Mouse (Mus musculus): Measurements from ENCODE around the gene Gm20431. TPM values are rescaled to one million over a fixed set of nuclear protein-coding genes. Genes with fewer than 3 reads are reported as not detected.

The Gm20431 gene
- total RNA-seq, 4 experiments from 2014 or later = 5.9 to 14.3 (median 9.0) TPM

DNA sequence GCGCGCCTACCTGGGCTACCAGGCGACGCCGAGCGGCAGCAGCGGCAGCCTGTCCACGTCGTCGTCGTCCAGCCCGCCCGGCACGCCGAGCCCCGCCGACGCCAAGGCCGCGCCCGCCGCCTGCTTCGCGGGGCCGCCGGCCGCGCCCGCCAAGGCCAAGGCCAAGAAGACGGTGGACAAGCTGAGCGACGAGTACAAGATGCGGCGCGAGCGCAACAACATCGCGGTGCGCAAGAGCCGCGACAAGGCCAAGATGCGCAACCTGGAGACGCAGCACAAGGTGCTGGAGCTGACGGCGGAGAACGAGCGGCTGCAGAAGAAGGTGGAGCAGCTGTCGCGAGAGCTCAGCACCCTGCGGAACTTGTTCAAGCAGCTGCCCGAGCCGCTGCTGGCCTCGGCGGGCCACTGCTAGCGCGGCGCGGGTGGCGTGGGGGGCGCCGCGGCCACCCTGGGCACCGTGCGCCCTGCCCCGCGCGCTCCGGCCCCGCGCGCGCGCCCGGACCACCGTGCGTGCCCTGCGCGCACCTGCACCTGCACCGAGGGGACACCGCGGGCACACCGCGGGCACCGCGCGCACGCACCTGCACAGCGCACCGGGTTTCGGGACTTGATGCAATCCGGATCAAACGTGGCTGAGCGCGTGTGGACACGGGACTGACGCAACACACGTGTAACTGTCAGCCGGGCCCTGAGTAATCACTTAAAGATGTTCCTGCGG lies 28.4 kb upstream of the Gm20431 start, which contains the start of gene Tmem189:
TSS of gene Tmem189 (minus strand) at position 322 of the 718 bp plus-strand sequence.
- DNase-seq (ENCODE audit: low spot score in 2 of 2) = peak; percentile 70 to 78

DNA sequence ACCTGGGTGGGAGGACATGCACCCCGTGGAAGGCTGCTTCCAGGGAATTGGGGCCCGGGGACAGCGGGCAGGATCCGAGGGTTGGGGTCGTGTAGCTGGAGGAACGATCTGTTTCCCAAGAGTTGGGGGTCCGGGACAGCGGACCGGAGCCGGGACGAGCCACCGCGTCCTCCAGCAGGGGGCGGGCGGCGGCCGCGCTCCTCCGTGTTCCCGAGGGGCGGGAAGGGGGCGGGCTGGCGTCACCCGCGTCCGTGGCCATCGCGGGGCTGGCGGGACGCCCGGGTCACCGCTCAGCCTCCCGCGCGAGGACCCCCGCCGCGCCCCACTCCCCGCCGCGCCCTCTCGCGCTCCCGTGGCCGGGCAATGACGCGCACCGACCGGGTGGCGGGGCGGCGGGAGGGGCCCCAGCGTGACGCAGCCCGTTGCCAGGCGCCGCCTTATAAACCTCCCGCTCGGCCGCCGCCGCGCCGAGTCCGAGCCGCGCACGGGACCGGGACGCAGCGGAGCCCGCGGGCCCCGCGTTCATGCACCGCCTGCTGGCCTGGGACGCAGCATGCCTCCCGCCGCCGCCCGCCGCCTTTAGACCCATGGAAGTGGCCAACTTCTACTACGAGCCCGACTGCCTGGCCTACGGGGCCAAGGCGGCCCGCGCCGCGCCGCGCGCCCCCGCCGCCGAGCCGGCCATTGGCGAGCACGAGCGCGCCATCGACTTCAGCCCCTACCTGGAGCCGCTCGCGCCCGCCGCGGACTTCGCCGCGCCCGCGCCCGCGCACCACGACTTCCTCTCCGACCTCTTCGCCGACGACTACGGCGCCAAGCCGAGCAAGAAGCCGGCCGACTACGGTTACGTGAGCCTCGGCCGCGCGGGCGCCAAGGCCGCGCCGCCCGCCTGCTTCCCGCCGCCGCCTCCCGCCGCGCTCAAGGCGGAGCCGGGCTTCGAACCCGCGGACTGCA lies 27.5 kb upstream of the Gm20431 start, which contains the start of gene Cebpb:
TSS of gene Cebpb (plus strand) at position 418 of the 954 bp plus-strand sequence.
- peak; percentile 78 to 84 for DNase-seq (ENCODE audit: low spot score in 2 of 2)

DNA sequence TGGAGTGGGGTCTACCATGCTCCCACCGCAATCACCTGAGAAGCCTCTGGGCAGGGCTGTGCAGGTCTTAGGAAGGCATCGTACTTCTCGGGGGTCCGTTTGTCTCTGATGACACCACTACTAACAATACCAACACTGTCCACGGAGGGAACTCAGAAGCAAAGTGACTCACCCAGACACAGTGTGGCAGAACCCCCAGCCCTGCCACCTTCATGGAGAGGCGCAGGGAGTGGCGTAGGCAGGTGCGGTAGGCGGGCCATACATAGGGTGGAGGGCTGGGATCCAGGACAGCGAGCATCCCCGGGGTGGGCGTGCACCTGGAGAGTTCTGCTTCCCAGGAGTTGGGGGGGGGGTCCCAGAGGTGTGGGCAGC lies 26.8 kb upstream of the Gm20431 start:
- peak in 1 of 2 experiments; percentile 45 for DNase-seq (ENCODE audit: low spot score in 2 of 2)

DNA sequence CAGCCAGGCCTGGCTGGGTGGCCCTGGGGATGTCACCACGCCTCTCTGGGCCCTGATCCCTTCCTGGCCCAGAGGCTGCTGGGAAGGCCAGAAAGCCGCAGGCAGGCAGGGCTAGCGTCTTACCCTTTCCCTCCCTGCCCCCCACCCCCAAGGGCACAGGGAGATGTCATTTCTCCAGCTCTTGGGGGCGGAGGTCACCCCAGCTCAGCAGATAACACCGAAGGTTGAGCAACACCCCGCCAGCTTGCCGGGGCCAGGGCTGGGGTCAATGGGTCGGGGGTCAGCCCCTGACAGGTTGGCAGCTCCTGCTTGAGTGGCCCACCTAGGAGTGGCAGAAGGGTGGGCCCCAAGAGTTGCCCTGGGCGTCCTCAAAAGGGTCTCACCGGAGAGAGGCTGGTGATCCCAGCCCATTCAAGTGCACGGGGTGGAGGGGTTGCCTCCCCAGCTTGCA lies 26.4 kb upstream of the Gm20431 start:
- DNase-seq (ENCODE audit: low spot score in 2 of 2) = peak in 1 of 2 experiments; percentile 38

DNA sequence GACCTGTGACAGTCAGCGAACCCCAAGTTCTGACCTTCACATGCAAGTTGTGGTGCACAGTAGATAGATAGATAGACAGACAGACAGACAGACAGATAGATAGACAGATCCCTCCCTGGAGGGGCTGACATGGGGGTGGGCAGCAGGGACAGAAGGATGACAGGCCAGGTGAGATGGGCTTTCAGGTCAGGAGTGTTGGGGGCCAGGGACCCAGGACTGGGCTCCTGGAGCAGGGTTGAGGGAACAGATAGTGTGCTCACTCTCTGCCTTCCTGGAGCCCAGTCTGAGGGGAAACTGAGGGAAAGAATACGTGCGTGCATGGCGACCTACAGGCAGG lies 25.9 kb upstream of the Gm20431 start:
- DNase-seq (ENCODE audit: low spot score in 2 of 2) = no peak

DNA sequence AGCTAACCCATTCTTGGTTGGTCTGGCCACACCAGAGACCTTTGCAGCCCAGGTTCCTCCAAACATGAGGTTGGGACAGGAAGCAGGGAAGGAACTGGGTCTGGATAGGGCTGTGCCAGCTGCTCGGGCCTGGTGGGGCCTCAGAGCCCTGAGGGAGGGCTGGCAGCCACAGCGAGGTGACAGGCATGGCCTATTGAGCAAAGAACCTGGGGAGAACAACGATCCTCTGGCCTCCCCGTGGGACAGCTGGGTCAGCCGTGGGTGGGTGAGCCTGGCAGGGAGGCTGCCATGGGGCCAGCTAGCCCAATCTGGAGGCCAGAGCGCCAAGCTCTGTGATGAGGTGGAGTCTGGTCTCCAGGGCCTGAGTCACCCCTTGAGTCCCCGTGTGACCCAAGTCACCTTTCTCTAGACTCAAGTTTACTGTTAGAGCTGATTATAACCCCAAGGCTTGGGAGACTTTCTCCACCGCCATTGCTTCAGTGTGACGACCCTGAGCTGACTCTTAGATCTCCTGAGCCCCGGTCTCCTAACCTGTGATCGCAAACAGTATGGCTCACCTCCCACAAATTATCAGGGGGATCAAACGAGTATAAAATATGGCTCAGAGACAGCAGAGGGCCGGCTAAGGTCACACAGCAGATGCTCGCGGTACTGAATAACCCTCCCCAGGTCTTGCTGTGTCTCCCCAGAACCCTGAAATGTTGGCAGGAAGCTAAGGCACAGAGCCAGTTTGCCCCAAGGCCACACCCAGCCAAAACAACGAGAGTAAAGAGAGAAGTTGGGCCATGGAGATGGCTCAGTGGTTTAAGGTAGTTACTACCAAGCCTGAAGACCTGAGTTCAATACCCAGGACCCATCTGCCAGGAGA lies 25.3 kb upstream of the Gm20431 start:
- DNase-seq (ENCODE audit: low spot score in 2 of 2) = no peak

DNA sequence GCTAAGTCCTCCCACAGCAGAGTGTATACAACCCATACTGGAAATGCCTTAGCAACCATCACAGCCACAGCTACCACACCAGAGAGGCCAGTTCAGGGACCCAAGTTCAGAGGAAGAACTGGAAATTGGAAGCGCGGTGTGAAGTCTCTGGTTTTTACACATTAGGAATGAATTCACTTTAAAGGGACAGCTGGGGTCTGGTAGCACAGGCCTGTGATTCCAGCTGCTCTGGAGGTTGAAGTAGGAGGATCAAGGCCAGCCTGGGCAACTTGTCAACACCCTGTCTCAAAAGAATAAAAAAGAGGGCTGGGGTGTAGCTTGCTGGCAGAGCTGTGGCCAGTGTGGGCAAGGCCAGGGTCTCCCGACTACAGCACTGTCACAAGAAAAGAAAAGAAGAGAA lies 24.6 kb upstream of the Gm20431 start:
- no peak for DNase-seq (ENCODE audit: low spot score in 2 of 2)

DNA sequence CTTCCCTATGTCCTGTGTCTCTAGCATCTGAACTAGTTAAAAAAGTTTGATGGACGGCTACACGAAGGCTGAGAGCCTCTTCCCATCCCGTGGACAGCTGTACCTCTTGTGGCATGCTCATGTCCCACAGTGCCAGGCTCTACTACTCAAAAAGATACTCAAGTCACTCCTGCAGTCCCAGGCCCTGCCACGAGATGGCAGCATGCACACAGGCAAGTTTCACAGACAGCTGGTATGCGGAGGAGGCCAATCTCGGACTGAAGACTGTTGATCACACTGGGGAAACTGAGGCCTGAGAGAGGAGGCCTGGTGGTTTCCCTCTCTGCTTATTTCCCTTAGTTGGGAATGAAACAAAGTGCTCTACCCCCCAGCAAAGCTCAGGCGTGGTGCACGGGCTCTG lies 23.8 kb upstream of the Gm20431 start:
- DNase-seq (ENCODE audit: low spot score in 2 of 2) = peak; percentile 95 to 97

DNA sequence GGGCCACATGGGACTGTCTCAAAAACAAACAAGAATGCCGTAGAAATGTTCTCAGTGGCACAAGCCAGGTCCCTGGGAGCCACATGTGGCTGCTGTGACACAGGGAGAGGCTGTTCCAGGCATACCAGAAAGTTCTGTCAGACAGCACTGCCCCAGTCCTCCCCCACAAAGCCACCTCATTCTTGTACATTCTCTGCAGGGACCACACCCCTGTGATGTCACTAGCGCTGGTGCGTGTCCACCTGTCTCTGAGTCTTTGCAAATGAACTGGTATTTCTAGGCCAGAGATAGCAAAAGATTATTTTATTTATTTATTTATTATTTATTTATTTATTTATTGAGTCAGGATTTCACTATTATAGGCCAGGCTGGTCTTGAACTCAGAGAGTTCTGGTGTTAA lies 22.4 kb upstream of the Gm20431 start:
- DNase-seq (ENCODE audit: low spot score in 2 of 2) = no peak

DNA sequence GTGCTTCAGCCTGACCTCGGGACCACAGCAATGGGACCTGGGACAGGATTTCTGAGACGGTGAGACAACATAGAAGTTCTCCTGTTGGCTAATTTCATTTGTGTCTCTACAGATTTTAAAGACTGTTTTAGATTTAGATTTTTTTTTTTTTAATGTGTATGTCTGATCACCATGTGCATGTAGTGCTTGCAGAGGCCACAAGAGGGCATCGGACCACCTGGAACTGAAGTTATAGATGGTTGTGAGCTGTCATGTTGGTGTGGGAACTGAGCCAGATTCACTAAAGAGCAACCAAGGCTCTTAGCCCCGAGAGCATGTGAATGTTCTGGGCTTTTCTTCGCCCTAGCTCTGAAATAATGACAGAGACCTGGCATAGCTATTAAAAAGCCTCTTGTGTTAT lies 19.4 kb upstream of the Gm20431 start:
- DNase-seq (ENCODE audit: low spot score in 2 of 2) = no peak

DNA sequence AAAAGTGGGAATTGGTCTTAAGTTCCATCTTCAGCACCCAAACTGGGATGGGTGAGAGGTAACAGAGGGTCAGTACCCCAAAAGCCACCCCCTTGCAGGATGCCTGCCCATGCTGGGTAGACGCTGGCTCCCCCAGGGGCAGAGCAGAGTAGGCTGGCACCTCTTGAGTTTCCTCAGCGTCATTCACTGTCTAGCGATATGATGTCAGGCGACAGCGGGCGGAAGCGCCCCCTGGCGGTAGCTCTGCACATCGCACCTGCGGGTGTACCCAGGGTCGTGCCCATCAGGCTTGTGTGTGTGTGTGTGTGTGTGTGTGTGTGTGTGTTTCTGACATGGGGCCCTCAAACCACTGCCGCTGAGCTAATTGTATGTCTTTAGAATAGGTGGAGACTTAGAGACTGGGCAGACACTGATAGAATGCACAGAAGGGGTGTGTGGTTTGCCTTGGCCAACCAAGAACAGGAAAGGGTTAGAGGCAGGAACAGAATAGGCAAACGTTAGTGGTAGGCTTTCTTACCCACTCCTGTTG lies 18.7 kb upstream of the Gm20431 start:
- DNase-seq (ENCODE audit: low spot score in 2 of 2) = peak; percentile 68 to 69

DNA sequence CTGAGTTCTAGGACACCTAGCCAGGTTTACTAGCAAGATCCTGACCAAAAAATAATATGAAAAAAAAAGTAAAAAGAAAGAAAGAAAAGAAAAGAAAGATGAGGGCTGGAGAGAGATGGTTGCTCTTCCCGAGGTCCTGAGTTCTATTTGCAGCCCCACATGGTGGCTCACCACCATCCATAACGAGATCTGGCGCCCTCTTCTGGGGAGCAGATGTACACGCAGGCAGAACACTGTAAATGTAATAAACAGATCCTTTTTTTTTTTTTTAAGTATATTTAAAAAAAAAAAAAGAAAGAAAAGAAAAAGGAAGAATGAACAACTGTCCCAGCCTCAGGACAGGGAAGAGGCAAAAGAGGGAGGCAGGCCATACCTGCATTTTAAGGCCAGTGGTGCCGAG lies 17.3 kb upstream of the Gm20431 start:
- no peak for DNase-seq (ENCODE audit: low spot score in 2 of 2)

DNA sequence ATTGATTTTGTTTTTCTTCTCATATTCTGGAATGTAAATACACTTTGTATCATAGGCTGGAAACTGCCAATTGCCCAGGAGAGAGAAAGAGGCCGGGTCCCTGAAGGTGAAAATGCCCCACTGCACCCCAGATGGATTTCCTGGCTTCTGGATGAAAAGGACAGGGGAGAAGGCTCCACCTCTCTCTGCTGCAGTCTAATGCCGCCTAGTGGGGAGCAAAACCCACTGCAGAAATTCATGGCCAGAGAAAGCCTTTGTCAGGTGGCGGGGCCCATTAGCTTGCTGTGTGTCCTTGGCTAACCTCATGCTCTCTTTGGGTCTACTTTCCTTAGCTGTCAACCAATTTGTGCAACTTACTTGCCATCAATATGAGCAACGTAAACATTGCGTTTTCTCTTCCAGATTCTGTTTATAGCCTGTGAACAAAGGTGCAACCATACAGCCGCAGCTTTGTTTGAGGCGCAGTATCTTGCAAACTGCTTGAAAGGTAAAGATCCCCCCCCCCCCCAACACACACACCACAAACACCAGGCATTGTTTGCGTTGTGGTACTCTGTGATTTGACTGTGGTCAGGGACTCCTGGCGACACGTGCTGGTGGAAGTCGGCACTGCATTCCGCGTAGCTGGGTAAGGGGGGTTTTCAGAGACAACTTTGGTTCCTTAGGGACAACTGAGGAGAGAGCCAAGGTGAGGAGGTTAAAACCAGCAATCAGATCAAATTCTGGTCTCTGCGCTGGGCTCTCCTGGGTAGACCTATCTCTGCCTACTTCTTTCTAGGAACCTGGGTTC lies 14.0 kb upstream of the Gm20431 start:
- no peak for DNase-seq (ENCODE audit: low spot score in 2 of 2)

DNA sequence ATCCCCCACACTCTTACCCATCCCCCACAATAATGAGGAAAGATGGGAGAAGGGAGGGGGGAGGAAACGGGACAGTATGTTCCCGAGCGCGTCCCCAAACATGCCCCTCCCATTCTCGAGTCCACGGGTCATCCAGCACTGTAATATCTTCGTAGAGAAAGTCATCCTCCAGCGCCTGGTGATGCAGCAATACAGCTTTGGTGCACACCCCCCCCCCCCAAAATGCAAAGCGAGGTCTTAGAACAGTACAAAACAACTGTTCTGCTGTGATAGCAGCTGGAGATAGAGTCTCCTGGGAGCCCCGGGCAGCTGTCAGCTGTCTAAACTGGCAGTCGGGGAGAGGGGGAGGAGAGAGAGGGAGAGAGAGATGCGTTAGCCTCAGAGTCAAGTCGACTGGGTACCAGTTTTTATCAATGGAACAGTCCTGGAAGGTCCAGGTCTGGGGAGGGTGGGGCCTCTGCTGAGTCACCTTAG lies 11.0 kb upstream of the Gm20431 start:
- no peak for DNase-seq (ENCODE audit: low spot score in 2 of 2)

DNA sequence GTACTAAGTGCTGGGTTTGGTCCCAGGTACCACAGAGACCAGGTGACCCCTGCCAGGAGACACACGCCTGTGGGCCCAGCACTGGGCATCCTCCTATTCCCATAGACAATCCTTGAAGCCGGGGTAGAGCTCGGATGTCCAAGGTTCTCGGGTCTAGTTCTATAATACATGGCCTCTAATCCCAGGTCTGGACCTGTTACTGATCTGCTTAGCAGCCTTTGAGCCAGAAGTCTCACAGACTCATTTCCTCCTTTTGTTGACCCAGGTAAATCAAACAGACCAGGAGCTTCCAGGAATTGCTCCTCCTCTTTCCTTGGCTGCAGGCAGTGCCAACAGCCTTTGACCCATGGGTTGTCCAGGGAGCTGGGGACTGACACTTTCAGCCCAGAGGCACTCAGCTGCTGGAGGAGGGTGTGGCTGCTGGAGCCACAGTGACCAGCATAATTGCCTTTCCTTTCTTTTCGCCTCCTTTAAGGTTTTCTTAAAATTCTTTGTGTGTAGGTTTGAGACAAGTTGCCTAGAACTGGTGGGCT lies 9.9 kb upstream of the Gm20431 start:
- no peak for DNase-seq (ENCODE audit: low spot score in 2 of 2)

DNA sequence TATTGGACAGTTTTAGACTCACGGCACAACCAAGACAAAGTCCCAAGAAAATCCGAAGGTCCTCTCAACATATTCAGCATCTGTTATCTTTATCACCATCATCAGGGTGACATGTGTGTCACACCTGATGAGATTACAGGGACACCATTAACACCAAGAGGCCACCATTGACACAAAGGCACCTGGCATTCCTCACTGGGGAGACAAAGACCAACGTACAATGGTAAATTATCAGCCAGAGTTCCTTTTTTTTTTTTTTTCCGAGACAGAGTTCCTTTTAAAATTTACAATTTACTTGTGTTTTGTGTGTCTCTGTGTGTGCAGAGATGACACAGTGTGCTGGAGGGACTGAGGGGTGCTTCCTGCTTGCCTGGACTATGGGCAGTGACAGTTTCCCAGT lies 8.1 kb upstream of the Gm20431 start:
- no peak for DNase-seq (ENCODE audit: low spot score in 2 of 2)

DNA sequence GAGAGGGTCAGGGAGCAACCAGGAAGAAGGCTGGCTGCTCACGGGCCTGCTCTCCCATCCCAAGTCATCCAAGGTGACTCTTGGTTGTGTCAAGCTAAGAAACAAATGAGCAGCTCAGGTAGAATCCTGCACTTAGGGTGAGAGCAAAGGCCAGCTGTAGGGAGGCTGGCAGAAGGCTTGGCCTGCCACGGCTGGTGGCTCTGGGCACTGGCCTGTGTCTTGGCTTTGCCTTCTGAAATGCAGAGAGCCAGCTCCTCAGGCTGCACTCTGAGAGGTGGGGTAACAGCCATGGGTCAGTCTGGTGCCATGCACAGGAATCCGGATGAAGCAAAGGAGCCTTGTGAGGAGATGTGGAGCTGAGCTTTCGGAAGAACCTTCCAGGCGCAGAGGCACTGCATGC lies 7.1 kb upstream of the Gm20431 start:
- DNase-seq (ENCODE audit: low spot score in 2 of 2) = no peak

DNA sequence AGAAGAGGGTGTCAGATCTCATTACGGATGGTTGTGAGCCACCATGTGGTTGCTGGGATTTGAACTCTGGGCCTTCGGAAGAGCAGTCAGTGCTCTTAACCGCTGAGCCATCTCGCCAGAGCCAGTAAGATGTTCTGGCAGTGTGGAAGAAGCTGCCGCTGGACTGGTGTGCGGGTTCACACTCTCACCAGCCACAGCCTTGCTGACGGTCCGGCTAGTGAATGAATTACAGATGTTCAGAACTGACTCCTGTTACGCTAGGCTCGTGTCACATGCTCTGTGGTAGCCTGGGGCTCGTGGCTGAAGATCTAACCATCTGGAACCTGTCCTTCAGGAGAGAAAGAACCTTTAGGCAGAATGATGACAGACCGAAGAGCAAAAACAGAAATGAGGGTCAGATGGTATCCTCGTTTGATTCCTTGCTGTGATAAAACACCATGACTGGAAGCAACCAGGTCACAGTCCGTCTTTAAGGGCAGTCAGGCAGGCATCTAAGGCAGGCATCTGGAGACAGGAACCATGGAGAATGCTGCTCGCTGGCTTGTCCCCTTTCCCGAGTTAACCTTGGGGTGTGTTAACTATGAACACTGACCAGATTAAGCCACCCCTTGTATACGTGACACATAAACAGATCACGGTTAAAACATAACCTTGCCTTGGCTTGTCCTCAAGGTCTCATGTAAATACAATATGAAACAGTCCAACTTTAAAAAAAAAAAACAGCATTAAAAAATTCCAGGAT lies 4.8 kb upstream of the Gm20431 start:
- DNase-seq (ENCODE audit: low spot score in 2 of 2) = no peak

DNA sequence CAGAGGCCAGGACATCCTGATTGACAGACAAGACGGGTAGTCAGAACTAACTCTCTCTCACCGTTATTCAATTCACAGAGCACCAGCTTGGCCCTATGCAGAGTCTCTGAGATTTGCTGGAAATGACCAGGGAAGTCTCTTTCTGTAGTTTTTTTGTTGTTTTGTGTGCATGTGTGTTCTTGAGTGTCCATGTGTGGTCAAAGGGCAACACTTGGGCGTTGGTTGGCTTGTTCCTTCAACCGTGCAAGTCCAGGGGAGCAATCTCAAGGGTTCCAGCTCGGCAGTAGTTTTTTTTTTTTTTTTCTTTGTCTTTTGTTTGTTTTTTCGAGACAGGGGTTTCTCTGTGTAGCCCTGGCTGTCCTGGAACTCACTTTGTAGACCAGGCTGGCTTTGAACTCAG lies 1.4 kb upstream of the Gm20431 start:
- no peak for DNase-seq (ENCODE audit: low spot score in 2 of 2)
